Mouse (Mus musculus) gastrocnemius, postnatal 36 days (tissue): ENCODE measurements around the gene Celf3. TPM values are rescaled to one million over a fixed set of nuclear protein-coding genes. Genes with fewer than 3 reads are reported as not detected.

ENCODE experiments used
- DNase-seq, 2 experiments: peaks; one replicate each; pipeline ENCODE4 v3.0.0; 2022
- intact Hi-C: fragments of 180-260 bp; cut with DNase I; formaldehyde crosslinking; loops from one replicate; pipeline ENCODE4 v1.15.1; 2025
- long read RNA-seq, 2 experiments: library from polyadenylated mRNA; stranded (forward); transcript quantifications; one replicate each; pipeline ENCODE4 v2.0.0; 2021
- total RNA-seq, 2 experiments: library from RNA; stranded (reverse); gene quantifications; 2 replicates each; pipeline ENCODE4 v1.2.3; 2021

The Celf3 gene
- not detected for total RNA-seq
- long read RNA-seq, experiment 1 = 0 reads
- long read RNA-seq, experiment 2 = 0 reads

DNA sequence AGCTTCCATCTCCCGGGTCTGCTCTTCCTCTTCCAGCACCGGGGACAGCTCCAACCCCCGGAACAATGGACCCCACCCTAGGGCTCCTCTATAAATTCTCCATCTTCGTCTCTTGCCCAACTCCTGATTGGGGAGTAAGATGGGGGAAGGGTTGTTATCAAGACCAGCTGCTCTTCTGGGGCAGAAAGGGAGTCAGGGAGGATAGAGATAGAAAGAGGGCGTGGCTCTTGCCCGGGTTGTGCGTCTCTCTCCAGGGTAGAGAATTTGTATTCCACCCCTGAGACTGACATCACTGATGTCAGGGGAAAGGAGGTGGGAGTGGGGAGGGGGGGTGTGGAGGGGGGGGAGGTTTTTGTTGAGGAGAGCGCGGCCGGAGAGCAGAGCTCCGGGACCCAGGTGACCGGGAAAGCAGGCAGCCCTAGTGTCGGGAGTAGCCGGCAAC is at the start of gene Celf3:
Gene Celf3 (plus strand): TSS at position 315 of the 442 bp plus-strand sequence.
- intact Hi-C loops = no loop called here
- no peak for DNase-seq

DNA sequence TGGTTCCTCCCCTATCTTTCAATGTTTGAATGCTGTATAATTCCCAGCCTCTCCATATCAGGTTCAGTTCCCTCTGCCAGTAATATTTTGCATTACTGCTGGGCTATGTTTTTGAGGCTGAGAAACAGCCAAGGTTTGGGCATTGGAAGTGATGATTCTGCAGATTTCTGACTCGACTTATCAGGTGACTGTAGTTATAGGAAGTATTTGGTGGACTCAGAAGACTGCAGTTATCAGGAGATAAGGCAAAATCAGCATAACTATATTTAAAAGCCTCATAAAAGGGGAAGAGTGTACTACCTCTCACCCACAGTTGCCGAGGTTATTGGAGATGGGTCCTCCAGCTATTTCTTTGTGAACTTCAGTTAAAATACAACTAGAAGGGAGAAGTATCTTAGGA is 47.1 kb upstream of the Celf3 start:
- intact Hi-C loops = no loop called here
- no peak for DNase-seq

DNA sequence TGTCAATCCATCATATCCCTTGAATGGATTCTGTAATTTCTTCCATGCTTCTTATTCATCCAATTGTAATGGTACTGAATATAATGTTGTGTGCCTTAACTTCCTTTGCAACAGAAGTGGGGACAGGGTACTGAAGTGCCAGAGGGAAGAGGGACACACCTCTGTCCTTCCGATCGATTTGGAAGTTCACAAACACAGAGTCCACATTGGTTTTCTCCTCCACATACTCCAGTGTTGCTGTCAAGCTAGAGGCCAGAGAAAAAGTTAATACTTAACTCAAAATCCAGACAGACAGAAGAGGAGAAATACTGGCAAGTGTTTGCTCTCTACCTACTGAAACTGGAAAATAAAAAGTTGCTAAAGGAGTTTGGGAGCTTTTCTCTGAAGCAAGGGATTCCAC is 43.8 kb upstream of the Celf3 start:
- no peak for DNase-seq
- intact Hi-C loops = no loop called here

DNA sequence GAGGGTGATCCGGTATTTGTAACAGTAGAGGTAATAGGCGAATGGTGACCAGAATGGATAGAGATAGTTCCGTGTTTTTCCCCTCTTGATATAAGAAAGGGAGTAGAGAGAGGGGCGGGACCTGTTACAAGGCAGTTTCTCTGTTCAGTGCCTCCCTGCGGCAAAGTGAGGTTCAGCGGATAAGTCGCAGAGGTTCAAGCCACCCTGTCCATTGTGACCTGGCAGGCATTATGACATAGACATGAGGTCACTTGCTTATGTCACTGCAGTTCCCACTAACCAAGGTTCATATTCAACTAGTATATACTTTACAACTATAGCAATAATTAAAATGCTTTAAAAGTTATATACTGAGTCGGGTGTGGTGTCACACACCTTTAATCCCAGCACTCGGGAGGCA is 41.7 kb upstream of the Celf3 start:
- DNase-seq = no peak
- intact Hi-C loops = loop anchor here (5.0 kb wide), 1 partner anchor 34 kb away; no protein-coding TSS in a partner anchor

DNA sequence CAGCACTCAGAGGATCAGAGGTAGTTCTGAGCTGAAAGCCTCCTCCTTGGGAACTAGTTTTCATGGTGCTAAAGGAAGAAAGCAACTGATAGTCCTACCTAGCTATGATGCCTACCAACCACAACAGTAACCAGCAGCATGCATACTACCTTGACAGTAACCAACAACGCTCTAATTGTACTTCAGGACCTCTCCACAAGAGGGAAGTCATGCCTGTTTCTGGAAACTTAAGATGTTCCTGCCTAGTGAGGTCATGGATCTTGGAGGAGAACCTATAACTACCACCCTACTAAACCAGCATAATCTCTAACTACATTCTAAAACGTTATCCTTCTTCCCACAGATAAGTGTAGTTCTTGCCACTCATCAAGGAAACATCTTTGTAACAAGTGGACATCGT is 36.9 kb upstream of the Celf3 start:
- DNase-seq = no peak
- intact Hi-C loops = no loop called here

DNA sequence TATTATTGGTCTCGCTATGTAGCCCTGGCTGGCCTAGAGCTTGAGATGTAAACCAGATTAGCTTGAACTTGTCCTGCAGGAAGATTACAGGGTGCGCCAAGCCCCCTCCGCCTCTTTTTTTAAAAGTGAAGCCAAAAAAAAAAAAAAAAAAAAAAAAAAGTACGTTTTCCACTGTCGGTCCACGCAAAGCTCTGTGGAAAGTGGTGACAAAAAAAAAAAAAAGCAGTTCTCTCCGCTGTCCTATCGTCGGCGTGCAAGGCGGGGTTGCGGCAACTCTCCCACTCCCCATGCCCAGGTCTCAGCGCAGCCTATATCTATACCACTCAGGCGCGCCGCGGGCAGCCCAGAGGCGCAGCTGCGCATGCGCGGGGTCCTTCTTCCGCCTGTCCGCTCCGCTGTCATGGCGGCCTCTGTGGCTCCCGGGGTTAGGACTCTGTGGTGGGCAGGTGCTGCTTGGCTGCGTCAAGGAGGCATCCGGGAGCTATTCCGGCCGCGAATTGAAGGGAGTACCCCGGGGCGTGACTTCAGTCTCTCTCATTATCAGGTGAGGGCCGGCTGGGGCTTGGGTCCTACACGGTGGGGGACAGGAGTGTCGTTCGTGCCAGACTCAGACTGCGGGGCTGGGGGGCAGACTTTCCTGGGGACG is 35.0 kb upstream of the Celf3 start, which contains the start of gene Mrpl9:
Gene Mrpl9 (plus strand): TSS at position 368 of the 646 bp plus-strand sequence.
- peak; percentile 90 to 93 for DNase-seq
- intact Hi-C loops = no loop called here

DNA sequence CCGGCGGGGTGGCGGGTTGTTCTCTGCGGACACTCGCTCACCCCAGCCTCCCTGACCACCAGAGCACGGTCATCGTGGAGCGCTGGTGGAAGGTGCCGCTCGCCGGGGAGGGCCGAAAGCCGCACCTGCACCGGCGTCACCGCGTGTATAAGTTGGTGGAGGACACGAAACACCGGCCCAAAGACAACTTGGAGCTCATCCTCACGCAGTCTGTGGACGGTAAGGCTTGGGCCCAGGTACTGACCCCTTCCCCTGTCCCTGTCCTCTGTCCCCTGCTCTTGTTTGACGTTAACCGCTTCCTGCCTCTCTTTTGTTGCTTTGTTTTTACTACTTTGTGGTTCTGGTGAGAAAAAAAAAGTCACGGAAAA is 34.5 kb upstream of the Celf3 start, which contains the start of gene Oaz3:
Gene Oaz3 (minus strand): TSS at position 319 of the 368 bp plus-strand sequence.
- intact Hi-C loops = no loop called here
- DNase-seq = no peak

DNA sequence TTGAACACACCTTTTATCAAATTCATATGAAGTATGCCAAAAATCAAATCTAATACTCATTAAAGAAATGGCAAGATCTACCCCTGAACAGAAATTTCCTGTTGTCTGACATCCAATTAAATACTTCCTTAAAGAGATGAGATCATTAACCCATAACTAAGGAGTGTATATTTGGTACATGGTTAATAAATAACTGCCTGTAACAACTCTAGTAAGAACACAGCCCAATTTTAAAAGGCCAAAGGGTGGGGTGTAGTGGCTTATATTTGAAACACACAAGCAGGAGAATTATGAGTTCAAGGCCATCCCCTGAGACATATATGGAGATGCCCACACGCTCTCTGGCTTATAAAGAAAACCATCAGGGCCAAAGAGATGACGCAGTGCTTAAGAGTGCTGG is 28.7 kb upstream of the Celf3 start:
- DNase-seq = no peak
- intact Hi-C loops = no loop called here

DNA sequence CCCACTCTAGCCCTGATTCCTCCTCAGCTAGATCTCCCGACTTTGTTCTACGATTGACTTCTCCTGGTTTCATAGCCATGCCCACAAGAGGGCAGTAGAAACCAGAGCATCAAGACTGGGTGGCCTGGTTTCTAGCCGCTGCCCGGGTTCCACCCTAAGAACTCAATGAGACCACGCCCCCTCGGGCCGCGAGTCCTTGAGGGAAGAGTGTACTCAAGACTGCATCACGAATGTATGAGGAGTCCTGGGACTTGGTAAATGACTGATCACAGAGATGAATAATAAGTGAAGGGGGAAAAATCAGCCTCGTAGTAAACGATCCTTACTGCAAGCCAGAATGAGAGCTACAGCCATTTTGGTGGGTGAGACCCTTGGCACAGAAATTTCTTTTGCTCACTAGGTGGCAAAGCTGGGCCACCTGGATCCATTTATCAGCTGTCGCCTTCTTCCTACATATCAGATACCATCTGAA is 21.5 kb upstream of the Celf3 start:
- intact Hi-C loops = loop anchor here (2.0 to 5.0 kb wide), 3 partner anchors 46 to 146 kb away; no protein-coding TSS in a partner anchor

DNA sequence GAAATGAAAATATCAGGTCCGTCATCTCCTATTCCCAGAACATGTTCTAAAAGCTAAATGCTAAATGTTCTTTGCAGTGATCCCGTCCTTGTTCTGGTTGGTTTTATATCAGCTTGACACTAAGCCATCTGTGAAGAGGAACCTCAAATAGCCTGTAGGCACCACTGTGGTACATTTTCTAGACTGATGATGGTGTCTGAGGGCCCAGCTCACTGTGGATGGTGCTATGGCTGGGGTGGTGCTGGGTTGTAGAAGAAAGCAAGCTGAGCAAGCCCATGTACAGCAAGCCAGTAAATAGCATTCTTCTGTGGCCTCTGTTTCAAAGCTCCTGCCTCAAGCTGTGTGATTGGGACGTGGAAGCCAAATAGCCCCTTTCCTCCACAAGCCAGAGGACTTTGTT is 21.0 kb upstream of the Celf3 start:
- intact Hi-C loops = loop anchor here (2.0 to 5.0 kb wide), 3 partner anchors 46 to 145 kb away; no protein-coding TSS in a partner anchor
- no peak for DNase-seq

More for the DNA sequence above, 21.5 kb upstream of the Celf3 start:
- DNase-seq = peak; percentile 33 to 68

DNA sequence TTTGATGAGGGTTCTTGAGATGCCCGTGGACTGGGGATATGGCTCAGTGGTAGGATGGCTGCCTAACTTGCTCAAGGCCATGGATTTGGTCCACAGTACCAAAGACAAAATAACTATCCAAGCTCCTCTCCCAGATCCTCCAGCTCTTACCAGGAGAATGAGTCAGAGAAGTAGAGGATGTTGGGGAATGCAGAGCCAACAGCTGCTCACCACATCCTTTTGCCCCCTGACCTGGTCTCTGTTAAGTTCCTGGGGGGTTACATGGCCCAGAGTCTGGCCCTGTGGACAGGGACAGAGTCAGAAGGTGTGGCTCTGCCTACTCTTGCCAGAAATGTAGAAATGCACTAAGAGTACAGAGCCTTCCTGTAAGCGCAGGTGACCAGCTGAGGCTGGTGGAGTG is 18.3 kb upstream of the Celf3 start:
- intact Hi-C loops = loop anchor here (5.0 kb wide), 2 partner anchors 93 to 142 kb away; no protein-coding TSS in a partner anchor

DNA sequence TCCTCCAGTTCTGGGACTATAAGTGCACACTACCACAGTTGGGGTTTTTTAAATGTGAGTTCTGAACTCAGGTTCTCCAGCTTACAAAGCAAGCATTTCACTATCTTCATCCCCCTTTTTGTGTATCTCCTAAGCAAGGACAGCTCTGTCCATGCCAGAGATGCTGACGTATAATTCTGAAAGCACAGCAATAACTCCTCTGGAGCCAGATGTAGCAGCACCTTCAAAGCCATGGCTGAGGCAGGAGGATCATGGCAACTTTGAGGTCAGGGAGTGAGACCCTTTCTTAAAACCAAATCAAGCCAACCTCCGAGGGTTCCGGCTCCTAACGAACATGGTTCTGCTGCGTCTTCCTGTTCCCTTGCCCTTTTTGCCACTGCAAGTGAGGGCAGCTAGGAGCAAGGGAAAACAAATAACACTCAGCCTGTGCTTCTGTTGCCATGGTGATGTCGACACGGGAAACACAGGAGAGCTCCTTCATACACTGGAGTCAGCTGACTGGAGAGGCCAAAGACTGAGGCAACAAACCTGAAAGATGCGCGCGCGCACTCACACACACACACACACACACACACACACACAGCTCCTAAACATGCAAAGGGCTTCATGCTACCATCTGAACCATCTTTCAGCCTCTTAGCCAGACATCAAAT is 14.0 kb upstream of the Celf3 start:
- intact Hi-C loops = no loop called here
- no peak for DNase-seq

More for the DNA sequence above, 18.3 kb upstream of the Celf3 start:
- no peak for DNase-seq

DNA sequence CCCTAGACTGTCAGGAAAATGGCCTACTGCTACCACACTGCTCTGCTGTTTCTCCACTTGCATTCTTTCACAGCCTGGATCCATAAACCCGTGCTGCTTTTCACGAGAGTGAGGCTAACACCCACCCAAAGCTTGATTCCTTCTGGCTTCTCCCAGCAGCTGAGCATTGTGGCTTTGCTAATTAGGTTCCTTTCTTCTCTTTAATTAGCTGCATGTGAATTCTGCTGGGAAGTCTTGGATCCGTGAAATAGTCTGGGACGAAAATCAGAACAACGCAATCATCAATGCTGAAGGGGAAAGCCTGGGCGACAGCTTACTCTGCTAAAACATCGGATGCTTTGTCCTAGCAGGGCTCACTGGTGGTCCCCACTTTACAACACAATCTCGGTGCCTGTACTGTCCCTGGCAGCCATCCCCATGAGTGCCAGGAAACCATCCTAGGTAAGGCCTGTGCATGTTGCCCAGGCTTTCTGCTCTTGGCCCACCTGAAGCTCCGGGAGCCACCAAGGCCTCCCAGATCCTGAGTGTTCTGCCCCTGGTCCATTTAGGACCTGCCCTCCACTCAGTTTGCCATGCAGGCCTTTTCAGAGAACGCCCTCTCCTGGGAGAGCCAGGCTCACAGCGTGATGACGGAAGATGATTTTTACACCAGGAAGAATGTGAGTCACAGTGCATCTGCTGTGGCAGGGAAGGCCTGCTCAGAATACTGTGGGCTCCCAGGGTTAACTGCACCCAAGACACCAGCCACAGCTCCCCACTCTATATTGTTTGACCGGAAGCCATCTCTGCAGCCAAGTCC is 12.3 kb upstream of the Celf3 start:
- intact Hi-C loops = no loop called here
- DNase-seq = no peak

DNA sequence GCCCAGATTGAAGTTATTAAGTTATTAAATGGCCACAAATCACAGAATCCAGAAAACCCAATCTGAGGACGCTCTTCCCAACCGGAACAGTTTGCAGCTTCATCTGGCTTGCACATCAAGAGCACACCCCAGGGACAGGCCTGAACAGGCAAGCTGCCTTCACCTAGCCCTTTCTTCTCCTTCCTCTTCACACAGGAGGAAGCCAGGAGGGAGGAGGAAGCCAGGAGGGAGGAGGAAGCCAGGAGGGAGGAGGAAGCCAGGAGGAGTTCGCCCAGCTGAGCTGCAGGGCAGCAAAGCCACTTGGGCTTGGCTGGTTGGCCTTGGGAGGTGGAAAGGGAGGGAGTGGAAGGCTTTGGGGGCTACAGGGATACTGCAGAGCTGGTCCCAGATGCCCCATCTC is 9.2 kb upstream of the Celf3 start:
- no peak for DNase-seq

DNA sequence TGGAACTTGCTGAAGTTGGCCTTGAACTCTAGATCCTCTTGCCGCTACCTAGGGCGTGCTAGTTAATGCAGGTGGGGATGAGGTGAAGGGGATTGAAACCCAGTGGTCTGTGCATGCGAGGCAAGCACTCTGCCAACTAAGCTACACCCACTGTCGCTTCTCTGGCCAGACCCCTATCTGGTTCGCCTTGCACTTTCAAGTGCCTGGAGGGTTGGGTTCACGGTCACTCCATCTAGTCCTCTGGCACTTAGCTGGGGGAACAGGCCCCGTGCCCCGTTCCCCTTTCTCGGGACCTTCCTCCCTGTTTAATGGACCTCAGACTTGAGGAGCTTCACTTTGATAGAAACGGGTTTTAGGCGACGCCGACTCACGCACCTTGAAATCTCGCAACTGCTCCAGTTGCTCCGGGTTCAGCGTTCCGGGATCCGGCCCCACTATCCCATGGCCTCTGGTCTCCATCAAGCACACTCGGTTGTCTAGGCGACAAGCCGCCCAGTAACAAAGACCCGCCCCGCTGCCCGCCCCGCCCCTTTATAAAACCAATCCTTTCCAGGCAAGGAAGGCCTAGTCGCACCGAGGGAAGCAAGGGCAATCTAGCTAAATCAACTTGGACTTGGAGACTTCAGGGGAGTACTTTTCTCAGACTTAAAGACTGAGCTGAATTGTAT is 5.5 kb upstream of the Celf3 start:
- DNase-seq = no peak

More for the DNA sequence above, 9.2 kb upstream of the Celf3 start:
- intact Hi-C loops = no loop called here

DNA sequence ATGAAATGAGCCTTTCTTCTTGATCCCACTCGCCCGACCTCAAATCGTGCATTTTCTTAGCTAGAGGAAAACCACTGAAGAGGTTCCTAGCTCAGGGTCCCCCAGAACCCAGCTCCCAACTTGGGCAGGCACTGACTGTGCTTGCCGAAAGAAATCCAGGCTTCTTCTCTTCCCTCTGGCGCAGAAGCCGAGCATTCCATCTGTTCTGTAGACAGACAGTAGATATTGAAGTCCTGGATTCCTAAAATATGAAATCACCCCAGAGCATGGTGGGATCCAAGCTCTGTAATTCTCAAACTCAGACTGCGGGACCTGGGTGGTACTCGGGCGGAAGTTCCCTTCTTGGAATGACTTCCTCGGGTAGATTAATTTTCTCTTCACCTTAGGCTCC is 5.0 kb upstream of the Celf3 start:
- intact Hi-C loops = no loop called here
- DNase-seq = no peak

More for the DNA sequence above, 5.5 kb upstream of the Celf3 start:
- intact Hi-C loops = no loop called here

DNA sequence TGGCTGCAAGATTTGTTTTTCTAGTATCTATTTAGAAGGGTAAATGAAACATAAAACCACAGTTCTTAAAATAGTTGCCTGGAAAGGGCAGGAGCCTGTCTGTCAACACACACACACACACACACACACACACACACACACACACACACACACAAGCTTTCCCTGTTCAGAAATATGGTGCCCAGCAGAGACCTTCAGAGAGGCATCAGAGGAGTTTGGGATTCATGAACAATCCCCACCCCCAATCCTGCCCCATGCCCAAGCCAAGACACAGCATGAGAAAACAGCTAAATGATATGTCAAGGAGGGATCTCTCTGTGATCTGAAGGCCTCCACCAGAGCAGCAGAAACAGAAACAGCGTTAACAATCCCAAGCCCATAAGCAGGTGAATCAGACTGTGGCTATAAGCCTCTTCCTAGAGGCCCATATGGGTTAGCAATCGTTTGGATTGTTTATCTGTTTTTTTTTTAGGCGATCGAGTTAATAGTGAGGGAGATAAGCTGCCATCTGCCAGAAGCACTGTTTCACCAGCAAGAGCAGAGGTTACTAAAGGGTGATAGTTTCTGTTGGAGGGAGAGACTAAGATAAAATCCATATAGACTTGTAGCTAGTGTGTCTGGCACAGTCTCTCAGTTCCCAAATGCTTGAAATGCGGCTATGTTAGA is 4.4 kb upstream of the Celf3 start:
- intact Hi-C loops = no loop called here
- DNase-seq = no peak

DNA sequence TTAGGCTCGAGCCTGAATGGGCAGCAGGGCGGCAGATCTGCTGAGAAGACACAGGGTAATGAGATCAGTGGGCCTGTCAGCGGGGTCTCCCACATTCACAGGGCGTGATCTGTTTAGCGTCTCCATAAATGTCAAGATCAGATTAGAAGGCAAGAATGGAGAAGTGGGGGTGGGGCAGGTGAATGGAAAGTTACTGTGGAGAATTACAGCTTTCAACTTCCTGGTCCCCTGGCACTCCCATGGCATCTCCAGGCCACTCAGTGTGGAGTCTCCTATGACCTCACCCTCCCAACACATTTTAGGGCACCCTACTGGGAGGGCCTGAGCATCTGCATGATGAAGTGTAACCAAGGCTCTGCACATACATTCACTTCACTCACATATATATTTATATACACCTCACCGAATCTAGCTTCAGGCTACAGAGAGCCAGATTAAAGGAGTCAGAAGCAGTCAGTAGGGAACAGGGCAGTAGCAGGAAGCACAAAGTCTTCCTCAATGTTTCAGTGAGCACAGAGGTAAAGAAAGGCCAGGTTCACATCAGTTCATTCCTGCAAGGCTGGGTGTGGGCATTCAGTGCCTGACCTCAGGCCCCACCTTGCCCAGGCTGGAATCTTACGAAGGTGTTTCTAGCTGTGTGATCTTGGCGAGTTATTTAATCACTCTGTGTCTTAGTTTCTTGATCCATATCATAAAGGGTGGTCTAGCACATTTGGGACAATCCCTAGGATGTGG is 1.6 kb upstream of the Celf3 start:
- intact Hi-C loops = no loop called here
- DNase-seq = no peak

DNA sequence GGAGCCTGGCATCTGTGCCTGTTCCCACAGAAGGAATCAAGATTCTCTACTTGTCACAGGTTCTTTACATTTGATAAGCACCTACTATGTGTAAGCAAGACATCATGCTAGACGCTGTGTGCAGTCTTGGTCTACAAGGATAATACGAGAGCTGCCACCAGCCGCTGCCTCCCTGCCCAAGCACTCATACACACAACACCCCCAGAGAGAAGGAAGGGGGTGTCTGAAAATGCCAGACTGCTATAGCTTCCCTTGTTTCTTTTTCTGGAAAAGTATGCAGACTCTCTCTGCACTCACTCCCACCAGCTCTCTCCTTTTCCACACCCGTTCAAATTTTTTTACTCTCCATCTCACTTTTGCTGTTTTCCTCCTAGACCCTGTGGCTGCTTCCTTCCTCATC is 651 bp upstream of the Celf3 start:
- DNase-seq = no peak
- intact Hi-C loops = no loop called here
